Mouse (Mus musculus) C2C12 (cell line): ENCODE measurements around the gene Vps13a. TPM values are rescaled to one million over a fixed set of nuclear protein-coding genes. Genes with fewer than 3 reads are reported as not detected.

ENCODE experiments used
- H3K27me3 ChIP-seq: one replicate; pipeline ENCODE4 v1.6.1; 2011; ENCODE audit not compliant: control insufficient read depth, insufficient read depth, insufficient read length
- H3K36me3 ChIP-seq: one replicate; pipeline ENCODE4 v1.6.1; 2011; ENCODE audit not compliant: control insufficient read depth, insufficient read depth
- H3K4me3 ChIP-seq: one replicate; pipeline ENCODE4 v1.5.1; 2011; ENCODE audit warnings: mild to moderate bottlenecking, control low read depth; ENCODE audit not compliant: poor library complexity, insufficient read depth, severe bottlenecking
- H3K79me2 ChIP-seq: one replicate; pipeline ENCODE4 v1.6.1; 2011; ENCODE audit not compliant: control insufficient read depth, insufficient read depth
- H3K79me3 ChIP-seq: one replicate; pipeline ENCODE4 v1.6.1; 2011; ENCODE audit warnings: low read depth, control low read depth
- H3ac ChIP-seq: one replicate; pipeline ENCODE3; 2011; ENCODE audit warnings: low read depth; ENCODE audit not compliant: control insufficient read depth, insufficient read length
- CEBPB ChIP-seq: IDR thresholded peaks from one replicate; pipeline ENCODE4 v1.6.1; 2011; ENCODE audit warnings: low read depth, mild to moderate bottlenecking, control low read depth, moderate library complexity
- CTCF ChIP-seq: IDR thresholded peaks from one replicate; pipeline ENCODE4 v1.5.1; 2011; ENCODE audit not compliant: control insufficient read depth, insufficient read depth, insufficient read length
- FOSL1 ChIP-seq: IDR thresholded peaks from one replicate; pipeline ENCODE4 v1.8.0; 2011; ENCODE audit warnings: mild to moderate bottlenecking, low read length; ENCODE audit not compliant: poor library complexity, insufficient read depth, severe bottlenecking
- MAX ChIP-seq: IDR thresholded peaks from one replicate; pipeline ENCODE4 v1.6.1; 2011; ENCODE audit warnings: mild to moderate bottlenecking, control low read depth
- MYOD1 ChIP-seq: IDR thresholded peaks from one replicate; pipeline ENCODE4 v1.6.1; 2011; ENCODE audit warnings: low read depth; ENCODE audit not compliant: control insufficient read depth, insufficient read length
- MYOG ChIP-seq: IDR thresholded peaks from one replicate; pipeline ENCODE4 v1.6.1; 2011; ENCODE audit not compliant: control insufficient read depth, insufficient read length; ENCODE audit errors: extremely low read depth
- USF1 ChIP-seq: IDR thresholded peaks from one replicate; pipeline ENCODE4 v1.6.1; 2011; ENCODE audit warnings: low read depth, mild to moderate bottlenecking, control low read depth, moderate library complexity
- polyA plus RNA-seq: library from polyadenylated mRNA; unstranded; fragments of >200 nt; fragmentation: generic; extraction: Trizol; gene quantifications from one replicate; pipeline ENCODE4 v1.2.1, GENCODE M21; 2012; ENCODE audit warnings: missing spikeins

Vps13a gene
- polyA plus RNA-seq, 1 experiment: 3.0 TPM

DNA sequence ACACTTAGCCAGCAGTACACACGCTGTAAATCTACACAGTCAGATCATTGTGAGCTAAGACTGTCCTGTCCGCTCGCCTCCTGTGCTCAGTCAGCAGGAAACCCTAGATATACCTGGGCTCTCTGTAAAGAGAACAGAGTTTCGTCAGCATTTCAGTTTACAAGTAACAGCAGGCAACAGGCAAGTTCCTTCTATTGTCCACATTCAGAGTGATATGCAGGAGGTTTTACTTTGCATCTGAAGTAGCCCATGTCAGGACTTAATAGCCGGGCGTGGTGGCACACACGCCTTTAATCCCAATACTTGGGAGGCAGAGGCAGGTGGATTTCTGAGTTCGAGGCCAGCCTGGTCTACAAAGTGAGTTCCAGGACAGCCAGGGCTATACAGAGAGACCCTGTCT lies 178.7 kb downstream of the Vps13a start:
- no peaks in the 10 kb centered on the region for H3K36me3 ChIP-seq
- no peaks in the 10 kb centered on the region for H3K79me3 ChIP-seq
- H3K27me3 ChIP-seq: no peaks in the 10 kb centered on the region
- TF ChIP-seq CEBPB (no peak), MYOG (no peak), FOSL1 (no peak)
- no peak overlapping the region for H3K4me3 ChIP-seq
- no peak overlapping the region for H3ac ChIP-seq
- no peaks in the 10 kb centered on the region for H3K79me2 ChIP-seq

GRCm38 (mm10) chr19:16599298-16599970 lies 181.3 kb downstream of the Vps13a start:
- TF ChIP-seq CEBPB (no peak), CTCF (peak; percentile 68), MYOD1 (no peak)
- Histone ChIP-seq H3K36me3 (no peaks in the 10 kb centered on the region), H3ac (no peak overlapping the region), H3K4me3 (no peak overlapping the region), H3K27me3 (no peaks in the 10 kb centered on the region), H3K79me2 (no peaks in the 10 kb centered on the region), H3K79me3 (no peaks in the 10 kb centered on the region)

- Histone ChIP-seq H3ac (no peak overlapping the region), H3K4me3 (no peak overlapping the region), H3K27me3 (no peaks in the 10 kb centered on the region), H3K79me2 (no peaks in the 10 kb centered on the region), H3K79me3 (no peaks in the 10 kb centered on the region), H3K36me3 (no peaks in the 10 kb centered on the region)
- TF ChIP-seq MYOD1 (no peak), MAX (no peak), USF1 (no peak), CEBPB (no peak)
These were observed 182.0 kb downstream of the Vps13a start for GRCm38 (mm10) chr19:16598653-16599297.

GRCm38 (mm10) chr19:16597216-16597615 lies 183.5 kb downstream of the Vps13a start:
- no peaks in the 10 kb centered on the region for H3K36me3 ChIP-seq
- H3K27me3 ChIP-seq: no peaks in the 10 kb centered on the region
- TF ChIP-seq CEBPB (no peak), MYOD1 (no peak), USF1 (no peak), CTCF (no peak), FOSL1 (no peak), MYOG (no peak), MAX (no peak)
- H3K4me3 ChIP-seq: no peak overlapping the region
- H3K79me2 ChIP-seq: no peaks in the 10 kb centered on the region
- no peaks in the 10 kb centered on the region for H3K79me3 ChIP-seq
- H3ac ChIP-seq: no peak overlapping the region

DNA sequence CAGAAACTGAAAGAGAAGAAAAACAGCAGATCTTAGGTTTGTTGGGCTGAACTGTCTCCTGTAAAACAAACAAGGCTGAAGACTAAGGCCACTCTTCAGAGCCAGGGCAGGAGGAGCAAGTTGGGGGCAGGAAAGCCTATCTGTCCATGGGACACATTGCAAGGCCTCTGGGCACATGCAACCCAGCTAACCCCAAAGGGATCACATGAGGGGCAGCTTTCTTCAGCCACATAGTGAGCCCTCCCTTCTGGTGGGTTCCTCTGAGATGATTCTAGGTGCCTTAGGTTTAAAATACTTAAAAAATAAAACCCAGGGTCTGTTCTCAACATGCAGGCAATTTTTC lies 186.8 kb downstream of the Vps13a start:
- no peaks in the 10 kb centered on the region for H3K36me3 ChIP-seq
- no peaks in the 10 kb centered on the region for H3K79me3 ChIP-seq
- no peak overlapping the region for H3ac ChIP-seq
- TF ChIP-seq CTCF (no peak), CEBPB (no peak), USF1 (no peak), MAX (no peak), MYOG (no peak)
- no peaks in the 10 kb centered on the region for H3K79me2 ChIP-seq
- H3K27me3 ChIP-seq: no peaks in the 10 kb centered on the region
- H3K4me3 ChIP-seq: no peak overlapping the region

DNA sequence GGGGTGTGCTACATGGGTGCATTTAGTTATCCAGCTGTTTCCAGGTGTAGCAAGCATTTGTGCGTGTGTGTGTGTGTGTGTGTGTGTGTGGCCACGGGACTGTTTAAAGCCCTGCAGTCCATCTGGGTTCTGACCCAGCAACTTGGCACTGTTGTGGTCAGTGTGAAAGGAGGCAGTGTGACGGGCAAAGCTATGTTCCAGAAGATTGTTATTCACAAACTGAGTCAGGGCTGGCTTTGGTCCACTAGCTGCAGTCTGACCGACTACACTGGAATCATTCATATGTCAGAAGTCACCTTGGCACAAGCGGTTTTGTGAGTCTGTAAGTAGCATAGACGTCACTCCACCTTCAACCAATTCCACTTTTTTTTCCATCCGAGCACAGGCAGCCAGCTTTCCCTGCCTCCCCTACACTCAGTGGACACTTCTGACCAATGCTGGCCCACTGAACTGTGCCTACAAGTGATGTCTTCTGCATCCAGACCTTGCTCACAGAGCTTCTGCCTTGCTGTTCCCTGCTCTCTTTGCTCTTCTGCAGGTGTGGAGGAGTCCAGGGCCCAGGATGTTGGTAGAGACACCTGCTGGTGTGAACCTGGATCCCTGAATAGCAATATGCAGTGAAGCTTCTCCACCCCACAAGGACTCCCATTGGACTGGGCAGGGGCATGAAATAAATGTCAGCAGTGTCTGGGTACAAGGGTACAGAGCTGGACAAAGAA lies 187.3 kb downstream of the Vps13a start:
- Histone ChIP-seq H3K27me3 (no peaks in the 10 kb centered on the region), H3K79me2 (no peaks in the 10 kb centered on the region), H3K4me3 (no peak overlapping the region), H3K36me3 (no peaks in the 10 kb centered on the region), H3ac (no peak overlapping the region), H3K79me3 (no peaks in the 10 kb centered on the region)
- no peak for TF ChIP-seq MYOD1
- TF ChIP-seq CEBPB: no peak
- TF ChIP-seq CTCF: no peak
- TF ChIP-seq USF1: no peak
- TF ChIP-seq FOSL1: no peak
- TF ChIP-seq MAX: no peak
- no peak for TF ChIP-seq MYOG
